Mouse (Mus musculus) bone marrow, adult 2 months (tissue): Measurements from ENCODE around the gene Btg4. TPM values are rescaled to one million over a fixed set of nuclear protein-coding genes. Genes with fewer than 3 reads are reported as not detected.

ENCODE experiments used
- H3K27ac ChIP-seq: fragments of 200-500 bp; 2 replicates; pipeline ENCODE4 v1.5.1; 2012; ENCODE audit warnings: low read depth, mild to moderate bottlenecking, control low read depth, inconsistent platforms, low read length; ENCODE audit not compliant: control insufficient read depth, poor library complexity, insufficient read depth
- H3K4me1 ChIP-seq: fragments of 200-500 bp; 2 replicates; pipeline ENCODE4 v1.6.1; 2011; ENCODE audit warnings: low read length; ENCODE audit not compliant: control insufficient read depth, insufficient read depth
- H3K4me3 ChIP-seq: fragments of 200-500 bp; replicated peaks from 2 replicates; pipeline ENCODE3; 2011; ENCODE audit warnings: mild to moderate bottlenecking, low read depth, low read length, control low read depth; ENCODE audit not compliant: control insufficient read depth
- CTCF ChIP-seq: fragments of 200-500 bp; IDR thresholded peaks from 2 replicates; pipeline ENCODE4 v1.5.1; 2011; ENCODE audit warnings: low read length, control low read depth; ENCODE audit not compliant: control insufficient read depth, insufficient read depth
- POLR2A ChIP-seq: fragments of 200-500 bp; IDR thresholded peaks from 2 replicates; pipeline ENCODE4 v1.6.1; 2011; ENCODE audit warnings: low read depth, mild to moderate bottlenecking, control low read depth, low read length, borderline replicate concordance; ENCODE audit not compliant: control insufficient read depth
- WGBS: fragments of 180-500 bp; shearing (Covaris S2); methylation state at CpG from one replicate; pipeline ENCODE4 v1.1.7; 2018; 5-methylcytosine and 5-hydroxymethylcytosine counted together
- polyA plus RNA-seq: library from polyadenylated mRNA; stranded (reverse); fragments of >200 nt; gene quantifications from 2 replicates; pipeline ENCODE4 v1.2.4, GENCODE M21; 2011; ENCODE audit warnings: low replicate concordance; ENCODE audit not compliant: missing spikeins, insufficient read depth, insufficient read length

Gene Btg4
- polyA plus RNA-seq, 1 experiment: not detected

GRCm38 (mm10) chr9:51140711-51141110 lies 80.0 kb downstream of the Btg4 start:
- TF ChIP-seq POLR2A (no peak), CTCF (no peak)

DNA sequence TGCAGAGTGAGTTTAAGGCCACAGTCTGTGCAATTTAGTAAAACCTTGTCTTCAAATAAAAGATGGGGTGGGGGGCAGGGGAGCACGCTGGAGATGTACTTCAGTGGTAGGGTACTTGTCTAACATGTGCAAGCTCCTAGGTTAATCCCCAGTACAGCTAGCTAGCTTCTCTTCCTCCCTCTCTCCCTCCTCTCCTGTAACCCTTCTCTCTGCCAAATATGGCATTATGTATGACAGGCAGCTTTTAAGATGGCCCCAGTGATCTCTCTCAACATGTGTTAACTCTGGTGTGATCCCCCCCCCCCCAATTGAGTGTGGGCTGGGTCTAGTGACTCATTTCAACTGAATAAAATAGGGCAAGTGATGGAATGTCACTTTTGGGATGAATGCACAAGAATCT lies 82.7 kb downstream of the Btg4 start:
- 84% methylated on average over 1 of the region's 1 CpGs for whole genome bisulfite sequencing
- no peak overlapping the region for H3K4me3 ChIP-seq
- no peaks in the 10 kb centered on the region for H3K4me1 ChIP-seq
- TF ChIP-seq POLR2A: no peak
- TF ChIP-seq CTCF: no peak
- H3K27ac ChIP-seq: no peak overlapping the region

More at GRCm38 (mm10) chr9:51140711-51141110, 80.0 kb downstream of the Btg4 start:
- 79% methylated on average over 3 of the region's 3 CpGs for WGBS
- H3K4me3 ChIP-seq: no peak overlapping the region
- H3K27ac ChIP-seq: no peak overlapping the region
- no peaks in the 10 kb centered on the region for H3K4me1 ChIP-seq

GRCm38 (mm10) chr9:51144218-51144617 lies 83.5 kb downstream of the Btg4 start:
- 77% methylated on average over 6 of the region's 6 CpGs for WGBS
- TF ChIP-seq POLR2A: no peak
- no peak for TF ChIP-seq CTCF
- Histone ChIP-seq H3K4me1 (no peaks in the 10 kb centered on the region), H3K4me3 (no peak overlapping the region), H3K27ac (no peak overlapping the region)

GRCm38 (mm10) chr9:51146496-51146895 lies 85.8 kb downstream of the Btg4 start:
- 9% methylated on average over 4 of the region's 4 CpGs for whole genome bisulfite sequencing
- TF ChIP-seq CTCF: no peak
- TF ChIP-seq POLR2A: no peak
- Histone ChIP-seq H3K4me1 (no peaks in the 10 kb centered on the region), H3K4me3 (no peak overlapping the region), H3K27ac (no peak overlapping the region)

GRCm38 (mm10) chr9:51147294-51147693 lies 86.6 kb downstream of the Btg4 start:
- Histone ChIP-seq H3K27ac (no peak overlapping the region), H3K4me3 (no peak overlapping the region), H3K4me1 (no peaks in the 10 kb centered on the region)
- TF ChIP-seq POLR2A (no peak), CTCF (no peak)
- WGBS: 64% methylated on average over 5 of the region's 5 CpGs

DNA sequence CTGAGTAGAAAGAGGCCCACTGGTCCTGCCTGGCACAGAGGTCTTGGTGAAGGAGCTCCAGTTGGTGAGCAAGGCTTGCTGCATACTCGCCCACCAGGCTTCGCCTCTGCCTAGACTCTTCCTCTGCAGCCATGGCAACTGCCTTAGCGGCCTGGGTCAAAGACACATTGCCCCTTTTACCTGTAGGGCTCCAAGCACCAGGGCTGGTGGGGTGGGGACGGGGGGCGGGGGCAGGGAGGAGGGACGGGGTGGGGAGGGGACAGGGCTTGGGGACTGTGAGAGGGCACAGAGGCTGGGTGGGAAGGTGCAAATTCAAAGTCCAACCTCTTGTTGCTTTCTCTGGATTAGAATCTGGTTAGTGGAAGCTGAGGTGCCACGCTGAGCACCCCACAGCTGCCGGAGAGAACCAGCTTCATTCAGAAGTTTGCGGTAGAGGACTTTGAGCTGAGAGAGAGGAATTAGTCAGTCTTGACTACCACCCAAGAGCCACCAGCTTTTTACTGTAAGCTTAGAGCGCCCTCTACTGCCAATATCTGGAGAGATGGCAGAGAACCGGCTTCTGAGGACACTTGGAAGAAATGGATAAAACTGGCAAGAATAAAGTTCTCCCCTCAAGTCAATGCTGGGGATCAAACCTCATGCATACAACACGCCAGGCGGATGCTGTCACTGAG lies 91.5 kb downstream of the Btg4 start:
- 29% methylated on average over 13 of the region's 13 CpGs for WGBS
- no peak for TF ChIP-seq POLR2A
- no peak for TF ChIP-seq CTCF
- Histone ChIP-seq H3K4me3 (no peak overlapping the region), H3K4me1 (no peaks in the 10 kb centered on the region), H3K27ac (no peak overlapping the region)

DNA sequence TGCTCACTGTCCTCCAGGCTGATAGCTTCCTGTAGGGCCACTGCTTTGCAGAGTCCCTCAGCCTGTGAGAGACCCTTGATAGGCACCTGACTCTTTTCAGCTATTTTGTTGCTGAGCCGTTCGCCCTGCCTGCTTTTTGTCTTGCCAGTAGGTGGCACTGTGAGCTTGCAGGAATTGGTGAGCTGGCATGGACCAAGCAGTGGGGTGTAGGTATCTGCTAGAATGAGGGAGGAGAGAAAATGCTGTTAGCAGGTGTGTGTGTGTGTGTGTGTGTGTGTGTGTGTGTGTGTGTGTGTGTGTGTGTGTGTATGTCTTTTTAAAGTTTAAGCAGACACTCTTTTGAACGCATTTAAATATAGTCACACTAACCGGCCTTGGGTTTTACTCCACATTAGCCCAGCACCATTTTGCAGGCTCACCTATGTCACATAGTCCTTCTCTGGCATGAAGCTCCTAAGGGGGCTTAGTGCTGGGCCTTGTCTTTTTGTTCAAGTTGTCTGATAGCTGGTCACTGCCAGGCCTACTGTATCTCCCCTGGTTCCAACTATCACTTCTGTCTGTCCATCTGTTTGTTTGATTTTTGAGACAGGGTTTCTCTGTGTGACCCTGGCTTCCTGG lies 101.2 kb downstream of the Btg4 start:
- no peak for TF ChIP-seq POLR2A
- peak; percentile 96 for TF ChIP-seq CTCF
- Histone ChIP-seq H3K27ac (no peak overlapping the region), H3K4me1 (no peaks in the 10 kb centered on the region), H3K4me3 (no peak overlapping the region)
- WGBS: 14% methylated on average over 4 of the region's 4 CpGs

DNA sequence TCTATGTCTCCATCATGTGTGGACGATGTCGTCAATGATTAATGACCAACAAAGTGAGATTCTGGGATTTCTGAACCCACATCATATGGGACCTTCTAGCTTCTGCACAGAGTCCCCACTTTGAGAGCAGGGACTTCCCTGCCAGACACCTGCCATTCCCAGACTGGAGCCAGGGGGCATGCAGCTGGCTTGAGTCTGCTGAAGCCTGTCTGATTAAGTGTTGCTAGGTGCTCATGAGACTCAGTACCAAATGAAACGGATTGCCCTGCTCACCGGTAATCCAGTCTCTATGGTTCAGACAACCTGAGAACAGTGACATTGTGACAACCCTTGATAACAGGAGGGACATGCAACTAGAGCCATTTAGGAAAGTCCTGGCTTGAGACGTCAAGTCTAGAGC lies 103.3 kb downstream of the Btg4 start:
- TF ChIP-seq CTCF (no peak), POLR2A (no peak)
- no peak overlapping the region for H3K4me3 ChIP-seq
- WGBS: 84% methylated on average over 5 of the region's 5 CpGs
- H3K4me1 ChIP-seq: no peaks in the 10 kb centered on the region; the same call in 1 of the 2 replicates
- H3K27ac ChIP-seq: no peak overlapping the region
